Mouse (Mus musculus) gastrocnemius, adult 8-10 months (tissue): ENCODE data around the gene Ptk6. TPM values are rescaled to one million over a fixed set of nuclear protein-coding genes. Genes with fewer than 3 reads are reported as not detected.

Experiments used
- DNase-seq, 2 experiments: peaks; one replicate each; pipeline ENCODE4 v3.0.0; 2022; ENCODE audit warnings: low spot score in 2 of 2
- total RNA-seq, 4 experiments: library from RNA; stranded (reverse); gene quantifications; 2 replicates each; pipeline ENCODE4 v1.2.4; 2022

The Ptk6 gene
- total RNA-seq: not detected

GRCm38 (mm10) chr2:181202422-181202821 is at the start of gene Ptk6:
Ptk6 (minus strand) TSS chr2:181202789.
- no peak for DNase-seq

GRCm38 (mm10) chr2:181251841-181252240 is 49.3 kb upstream of the Ptk6 start:
- DNase-seq: no peak

DNA sequence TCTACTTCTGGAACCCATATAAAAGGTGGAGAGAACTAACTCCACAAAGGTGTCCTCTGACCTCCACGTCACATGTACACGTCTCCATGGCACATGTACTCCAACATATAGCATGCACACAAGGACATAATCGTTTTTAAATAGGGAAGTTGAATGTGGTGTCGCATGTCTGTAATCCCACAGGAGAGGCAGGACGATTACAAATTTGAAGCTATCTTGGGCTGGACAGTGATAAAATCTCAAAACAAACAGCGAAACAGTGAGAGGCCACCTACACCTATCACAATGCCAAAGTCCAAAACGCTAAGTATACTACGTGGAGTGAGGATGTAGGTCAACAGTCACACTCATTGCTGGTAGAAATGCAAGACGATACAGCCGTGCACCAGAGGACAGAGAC is 46.6 kb upstream of the Ptk6 start:
- DNase-seq: no peak

DNA sequence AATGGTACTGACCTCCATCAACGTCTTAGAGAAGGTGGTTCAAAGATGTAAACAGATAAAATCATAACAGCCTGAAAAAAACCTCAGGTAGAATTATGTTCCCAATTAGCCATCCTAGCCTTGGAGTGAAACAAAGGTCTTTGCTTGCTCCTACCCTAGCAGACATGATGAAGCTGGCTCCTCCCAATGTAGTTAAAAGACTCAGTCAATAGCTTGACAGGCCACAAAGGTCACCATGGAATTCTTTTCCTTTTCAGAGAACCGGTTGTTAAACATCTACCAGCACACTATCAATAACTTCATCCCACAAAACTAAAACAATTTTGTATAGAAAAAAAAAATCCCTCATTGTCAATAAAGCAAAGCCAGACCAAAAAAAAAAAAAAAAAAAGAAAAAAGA is 42.4 kb upstream of the Ptk6 start:
- no peak for DNase-seq

DNA sequence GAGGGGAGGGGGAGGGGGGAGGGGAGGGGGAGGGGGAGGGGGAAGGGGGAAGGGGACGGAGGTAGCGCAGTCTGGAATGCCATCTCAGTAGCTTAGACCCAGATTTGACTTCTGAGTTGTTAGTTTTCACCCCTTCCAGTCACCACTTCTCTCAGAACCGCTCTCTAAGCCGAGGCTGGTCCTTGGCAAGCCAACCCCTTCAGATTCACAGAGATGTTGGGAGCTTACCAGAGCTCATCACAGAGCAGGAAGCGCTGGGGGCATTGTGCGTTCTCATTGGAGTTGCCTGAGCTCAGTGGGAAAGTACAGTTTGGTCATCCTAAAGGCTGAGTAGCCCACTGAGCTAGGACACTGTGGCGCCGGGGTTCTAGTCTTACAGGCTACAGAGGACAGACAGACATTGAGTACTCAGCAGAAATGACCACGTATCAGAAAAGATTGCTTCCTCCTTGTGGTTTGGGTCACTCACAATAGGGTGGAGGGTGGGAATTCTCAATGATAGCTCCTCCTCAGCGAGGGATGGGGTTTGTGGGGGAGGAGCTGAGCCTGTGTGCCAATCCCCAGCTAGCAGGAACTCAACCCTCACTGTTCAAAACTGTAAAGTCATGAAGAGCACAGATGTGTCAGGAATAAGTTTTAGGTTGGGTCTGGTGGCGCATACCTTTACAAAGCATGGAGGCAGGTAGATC is 41.3 kb upstream of the Ptk6 start:
- DNase-seq: no peak

DNA sequence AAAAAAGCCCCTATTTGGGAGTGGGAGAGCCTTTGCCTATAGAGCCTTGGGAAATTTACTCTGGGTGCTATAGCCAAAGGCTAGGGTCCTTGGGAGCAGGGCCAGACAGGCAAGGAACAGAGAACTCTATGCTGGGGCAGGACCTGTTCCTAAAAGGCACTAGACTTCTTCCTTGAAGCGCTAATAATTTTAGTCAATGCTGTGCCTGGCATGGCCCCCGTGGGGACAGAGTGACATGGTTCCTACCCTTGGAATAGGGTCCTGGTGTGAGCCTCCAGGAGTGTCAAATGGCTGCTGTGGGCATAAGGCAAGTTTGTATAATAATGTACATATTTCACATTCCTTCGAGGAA is 39.7 kb upstream of the Ptk6 start:
- no peak for DNase-seq

- no peak for DNase-seq
Measured at GRCm38 (mm10) chr2:181241602-181242313, 39.2 kb upstream of the Ptk6 start, which contains the start of gene Helz2. Helz2 (minus strand) TSS chr2:181242027.

- DNase-seq: no peak
Measured at GRCm38 (mm10) chr2:181240806-181241440, 38.3 kb upstream of the Ptk6 start.

GRCm38 (mm10) chr2:181239261-181239660 is 36.7 kb upstream of the Ptk6 start:
- DNase-seq: no peak

- no peak for DNase-seq
Measured at GRCm38 (mm10) chr2:181238861-181239260, 36.3 kb upstream of the Ptk6 start.

DNA sequence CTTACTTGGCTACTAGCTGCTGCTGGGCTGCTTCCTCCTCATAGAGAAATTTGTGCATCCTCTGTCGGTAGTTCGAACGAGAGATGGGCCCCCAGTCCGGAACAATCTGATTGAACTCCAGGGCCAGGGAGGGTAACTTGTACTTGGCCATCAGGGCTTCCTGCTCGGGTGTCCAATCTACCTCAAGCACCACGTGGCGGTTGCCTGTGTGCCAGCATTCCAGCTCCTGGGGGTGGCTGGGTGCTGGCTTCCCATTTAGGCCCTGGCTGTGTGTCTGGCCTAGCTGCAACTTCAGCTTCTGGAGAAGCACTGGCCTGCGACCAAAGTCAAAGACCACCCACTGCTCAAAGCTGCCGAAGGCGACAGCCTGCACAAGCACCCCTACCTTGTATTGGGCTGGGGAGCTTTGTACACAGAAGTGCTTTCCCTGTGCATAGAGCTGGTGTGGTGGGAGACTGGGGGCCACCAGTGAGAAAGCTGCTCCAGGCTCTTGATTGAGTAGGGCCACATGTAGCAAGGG is 35.6 kb upstream of the Ptk6 start:
- no peak for DNase-seq

GRCm38 (mm10) chr2:181237251-181238014 is 34.8 kb upstream of the Ptk6 start:
- DNase-seq: no peak

DNA sequence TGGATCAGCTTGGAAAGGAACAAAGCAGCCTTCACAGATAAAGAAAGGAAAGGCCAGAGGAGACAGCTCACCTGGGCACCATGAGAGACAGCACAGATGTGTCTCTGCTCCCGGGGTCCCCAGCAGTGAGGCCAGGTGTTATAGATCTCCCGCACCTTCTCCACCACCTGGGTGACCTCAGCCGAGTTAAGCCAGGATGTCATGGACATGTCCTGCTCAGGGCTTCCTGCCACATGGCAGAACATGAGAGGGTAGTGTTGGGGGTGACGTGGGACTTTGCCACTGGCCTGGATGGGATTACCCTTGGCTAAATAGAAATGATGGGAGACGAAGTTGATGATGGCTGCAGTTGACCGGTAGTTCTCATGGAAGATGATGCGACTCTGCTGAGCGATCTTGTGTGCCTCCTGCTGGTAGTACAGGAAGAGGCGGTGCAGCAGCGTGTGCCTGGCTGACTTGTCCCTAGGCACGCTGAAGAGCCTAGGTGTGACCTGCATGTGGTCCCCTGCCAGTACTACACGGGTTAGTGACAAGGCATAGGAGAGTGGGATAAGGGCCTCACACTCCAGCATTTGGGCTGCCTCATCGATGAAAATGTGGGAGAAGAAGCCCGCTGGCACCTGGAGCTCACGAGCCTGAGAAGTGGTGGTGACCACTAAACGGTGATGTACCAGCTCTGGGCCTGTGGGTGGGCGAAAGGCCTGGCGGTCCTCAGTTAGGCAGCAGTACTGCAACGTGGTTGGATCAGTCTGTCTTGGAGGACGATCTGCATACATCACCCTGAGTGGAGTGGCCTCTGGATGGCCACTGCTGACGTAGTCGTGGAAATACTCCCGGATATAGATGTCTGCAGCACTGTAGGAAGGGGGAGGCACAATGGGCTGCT is 33.3 kb upstream of the Ptk6 start:
- DNase-seq: no peak

- DNase-seq: no peak
Measured at GRCm38 (mm10) chr2:181234680-181235079, 32.1 kb upstream of the Ptk6 start.

DNA sequence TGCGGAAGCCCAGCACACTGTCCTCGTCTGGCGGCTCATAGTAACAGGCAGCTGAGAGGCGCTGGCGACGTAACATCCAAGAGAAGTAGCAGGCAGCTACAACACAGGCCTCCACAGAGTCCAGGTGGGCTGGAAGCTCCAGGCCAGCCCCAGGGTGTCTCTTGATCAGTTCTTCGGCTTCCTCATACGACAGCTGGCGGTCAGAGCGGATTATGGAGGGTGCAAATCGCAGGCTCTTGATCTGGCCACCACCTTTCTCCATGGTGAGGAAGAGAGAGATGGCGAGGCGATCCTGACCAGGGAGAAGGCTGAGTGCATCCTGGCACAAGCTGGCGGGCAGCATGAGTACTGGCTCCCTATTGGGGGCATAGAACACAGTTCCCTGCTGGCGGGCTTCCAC is 30.9 kb upstream of the Ptk6 start:
- DNase-seq: no peak

DNA sequence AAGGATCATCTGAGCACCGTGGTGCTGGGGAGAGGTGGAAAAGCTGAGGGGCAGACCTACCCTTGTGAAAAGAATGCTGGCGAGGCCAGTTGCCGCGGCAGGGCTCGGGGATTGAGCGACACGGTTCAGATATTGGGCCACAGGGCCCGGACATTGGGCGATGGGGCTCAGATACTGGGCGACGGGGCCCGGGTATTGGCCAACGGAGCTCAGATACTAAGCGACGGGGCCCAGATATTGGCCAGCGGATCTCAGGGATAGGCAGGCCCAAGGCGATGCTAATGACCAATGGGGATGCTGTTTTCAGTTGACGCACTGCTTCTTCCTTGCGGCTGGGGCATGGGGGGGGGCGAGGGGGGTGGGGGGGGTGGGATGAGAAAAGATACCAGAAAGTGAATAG is 28.6 kb upstream of the Ptk6 start:
- DNase-seq: no peak

DNA sequence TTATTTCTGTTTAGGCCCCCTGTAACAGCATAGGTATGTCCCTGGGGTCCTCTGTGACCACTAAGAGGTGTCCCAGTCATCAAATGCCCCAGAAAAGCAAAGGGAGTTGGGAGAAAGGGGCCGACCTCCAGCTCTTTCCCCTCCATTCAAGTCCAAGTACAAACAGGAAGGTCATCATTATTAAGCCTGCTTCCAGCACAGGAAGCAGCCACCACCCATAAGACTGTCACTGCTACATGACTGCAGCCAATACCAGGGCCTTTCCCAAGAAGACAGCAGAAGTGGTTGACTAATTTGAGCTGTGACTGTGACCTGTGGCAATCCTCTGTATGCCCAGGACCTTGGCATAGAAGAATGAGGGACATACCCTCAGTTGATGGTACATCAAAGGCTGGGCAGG is 25.7 kb upstream of the Ptk6 start:
- DNase-seq: no peak

DNA sequence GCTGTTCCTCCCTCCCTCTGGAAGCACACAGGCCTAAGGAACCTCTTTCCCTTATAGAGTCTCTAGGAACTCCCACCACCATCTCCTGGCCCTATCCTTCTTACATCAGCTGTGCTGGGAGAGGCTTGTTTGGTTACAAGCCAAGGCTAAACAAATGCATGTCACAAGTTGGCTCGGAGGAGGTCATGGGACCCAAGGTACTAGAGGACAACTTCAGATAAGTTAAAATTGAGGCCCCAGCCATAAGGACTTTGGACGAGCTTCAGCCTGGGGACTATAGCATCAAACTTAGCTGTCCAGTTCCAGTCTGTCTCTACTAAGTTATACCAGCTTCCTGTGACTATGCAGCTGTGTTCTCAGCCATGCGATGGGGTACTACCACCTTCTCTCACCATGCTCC is 24.5 kb upstream of the Ptk6 start:
- no peak for DNase-seq

DNA sequence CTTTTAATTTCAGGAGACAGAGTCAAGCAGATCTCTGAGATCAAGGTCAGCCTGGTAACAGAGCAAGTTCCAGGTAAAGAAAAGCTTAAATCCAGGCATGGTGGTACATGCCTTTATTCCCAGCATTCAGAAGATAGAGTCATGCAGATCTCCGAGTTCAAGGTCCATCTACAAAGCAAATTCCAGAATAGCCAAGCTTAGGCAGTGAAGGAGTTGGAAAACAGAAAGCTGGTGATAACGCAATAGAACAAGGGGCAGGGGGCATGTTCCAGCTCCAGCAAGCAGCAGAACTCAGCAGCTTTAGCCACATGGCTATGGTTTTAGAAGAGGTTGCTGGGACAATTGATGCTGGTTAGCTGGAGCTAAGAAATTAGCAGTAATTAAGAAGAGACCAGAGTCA is 22.4 kb upstream of the Ptk6 start:
- DNase-seq: no peak

GRCm38 (mm10) chr2:181220361-181220760 is 17.8 kb upstream of the Ptk6 start:
- no peak for DNase-seq
